Mouse (Mus musculus): ENCODE measurements around the gene Eif1ad.

The Eif1ad gene

GRCm38 (mm10) chr19:5420579-5420978 is 54.0 kb downstream of the Eif1ad start:
- DNase-seq: no peak

All from cerebellum, postnatal 14 days (tissue).